Mouse (Mus musculus) cortical plate, adult 2 months (tissue): ENCODE results near the gene 9430038I01Rik.

Experiments
- CTCF ChIP-seq: fragments of 200-500 bp; IDR thresholded peaks from 2 replicates; pipeline ENCODE4 v1.5.1; 2011; ENCODE audit warnings: mild to moderate bottlenecking, control low read depth, low read length; ENCODE audit not compliant: insufficient read depth; ENCODE audit errors: extremely low read depth
- POLR2A ChIP-seq: fragments of 200-500 bp; IDR thresholded peaks from 2 replicates; pipeline ENCODE4 v1.6.1; 2011; ENCODE audit warnings: mild to moderate bottlenecking, low read length, control low read depth; ENCODE audit not compliant: insufficient read depth; ENCODE audit errors: extremely low read depth

GRCm38 (mm10) chr7:137395421-137395820 lies 15.1 kb downstream of the 9430038I01Rik start:
- TF ChIP-seq POLR2A (no peak), CTCF (no peak)
